8 mouse cellular contexts compared by ENCODE assay signal in genomic region chr13:113617338-113617890, GRCm38 (mm10). TPM values are rescaled to one million over a fixed set of nuclear protein-coding genes. Genes with fewer than 3 reads are reported as not detected.
DNase-seq lines count a peak whose midpoint lies in the region; ATAC-seq and TF ChIP-seq lines count a peak whose summit lies in the region.

No protein-coding gene starts in this region.

- no peaks in the 10 kb centered on the region for H3K27me3 ChIP-seq in lung, embryonic 14.5 days (ENCODE audit: insufficient read depth, low read length)
- no peaks in the 10 kb centered on the region for H3K27me3 ChIP-seq in heart, embryonic 11.5 days (ENCODE audit: control insufficient read depth, insufficient read depth, low read length)
- H3K27me3 ChIP-seq in limb, embryonic 13.5 days, result no peaks in the 10 kb centered on the region
- H3K27me3 ChIP-seq in neural tube, embryonic 13.5 days, result peaks cover 5% of the 10 kb centered on the region; the same call in 1 of the 2 replicates

- H3K9me3 ChIP-seq in lung, embryonic 14.5 days (ENCODE audit: low read depth, low read length), result no peaks in the 10 kb centered on the region
- no peaks in the 10 kb centered on the region for H3K9me3 ChIP-seq in heart, embryonic 11.5 days (replicated peaks; ENCODE audit: control insufficient read depth, low read length)
- H3K9me3 ChIP-seq in limb, embryonic 13.5 days, result no peaks in the 10 kb centered on the region
- no peaks in the 10 kb centered on the region for H3K9me3 ChIP-seq in neural tube, embryonic 13.5 days

- H3K27ac ChIP-seq in lung, embryonic 14.5 days (ENCODE audit: low read depth), result peak overlapping the region; percentile 88
- H3K27ac ChIP-seq in brown adipose tissue, adult 24 weeks (replicated peaks; ENCODE audit: low read depth, low read length), result peak overlapping the region; percentile 80
- H3K27ac ChIP-seq in heart, embryonic 11.5 days (ENCODE audit: low read depth, low read length), result peak overlapping the region; percentile 88
- H3K27ac ChIP-seq in limb, embryonic 13.5 days, result peak overlapping the region; percentile 94
- H3K27ac ChIP-seq in neural tube, embryonic 13.5 days (replicated peaks), result peak overlapping the region; percentile 95

- 7% methylated on average over 41 of the region's 49 CpGs for WGBS in lung, embryonic 14.5 days
- WGBS in heart, embryonic 11.5 days (ENCODE audit: insufficient replicate concordance), result 10% methylated on average over 48 of the region's 49 CpGs
- 7% methylated on average over 49 of the region's 49 CpGs for WGBS in limb, embryonic 13.5 days
- WGBS in neural tube, embryonic 13.5 days, result 11% methylated on average over 49 of the region's 49 CpGs

- no peak for TF ChIP-seq CTCF in lung, embryonic 14.5 days (IDR thresholded peaks at IDR 0.05; ENCODE audit: low read depth)

- peaks cover 40% of the 10 kb centered on the region for H3K4me1 ChIP-seq in lung, embryonic 14.5 days (ENCODE audit: insufficient read depth)
- peaks cover 20% of the 10 kb centered on the region for H3K4me1 ChIP-seq in brown adipose tissue, adult 24 weeks (ENCODE audit: control insufficient read depth, insufficient read depth, insufficient read length, low read length)
- H3K4me1 ChIP-seq in heart, embryonic 11.5 days (ENCODE audit: control insufficient read depth, insufficient read depth, low read length), result peaks cover 34% of the 10 kb centered on the region
- H3K4me1 ChIP-seq in limb, embryonic 13.5 days, result peaks cover 60% of the 10 kb centered on the region
- H3K4me1 ChIP-seq in neural tube, embryonic 13.5 days (replicated peaks), result peaks cover 53% of the 10 kb centered on the region

- peak; percentile 42 for DNase-seq in lung, embryonic 14.5 days
- DNase-seq in lung, postnatal 36 days, result no peak
- DNase-seq in urinary bladder, adult 18-20 months (ENCODE audit: low spot score in 2 of 2), result no peak

- H3K4me3 ChIP-seq in lung, embryonic 14.5 days (ENCODE audit: low read depth, low read length), result peak overlapping the region; percentile 81
- peak overlapping the region; percentile 97 for H3K4me3 ChIP-seq in brown adipose tissue, adult 24 weeks (ENCODE audit: insufficient read depth, low read depth, low read length)
- peak overlapping the region; percentile 87 for H3K4me3 ChIP-seq in heart, embryonic 11.5 days (ENCODE audit: low read depth, low read length)
- H3K4me3 ChIP-seq in limb, embryonic 13.5 days, result peak overlapping the region; percentile 88
- H3K4me3 ChIP-seq in neural tube, embryonic 13.5 days, result peak overlapping the region; percentile 88

- H3K36me3 ChIP-seq in lung, embryonic 14.5 days (ENCODE audit: insufficient read depth), result 0 out of 2 replicates have a peak, but pooled peaks cover 6% of the 10 kb centered on the region
- H3K36me3 ChIP-seq in heart, embryonic 11.5 days (ENCODE audit: control insufficient read depth, insufficient read depth, low read length), result no peaks in the 10 kb centered on the region
- peaks cover 9% of the 10 kb centered on the region; the same call in 1 of the 2 replicates for H3K36me3 ChIP-seq in limb, embryonic 13.5 days
- no peaks in the 10 kb centered on the region for H3K36me3 ChIP-seq in neural tube, embryonic 13.5 days

- ATAC-seq in lung, embryonic 14.5 days (ENCODE audit: insufficient read depth), result no peak
- no peak for ATAC-seq in heart, embryonic 11.5 days (replicated peaks; ENCODE audit: insufficient number of reproducible peaks, low FRiP score, low TSS enrichment)
- no peak for ATAC-seq in limb, embryonic 13.5 days (ENCODE audit: low FRiP score, low read depth)
- ATAC-seq in neural tube, embryonic 13.5 days (ENCODE audit: low read depth), result peak; percentile 4; the same call in 1 of the 2 replicates
- no peak for ATAC-seq in granulocyte monocyte progenitor cell, adult 5-6 weeks (replicated peaks; ENCODE audit: poor library complexity, severe bottlenecking)

- peak overlapping the region; percentile 91 for H3K9ac ChIP-seq in lung, embryonic 14.5 days
- peak overlapping the region; percentile 94 for H3K9ac ChIP-seq in heart, embryonic 11.5 days (ENCODE audit: low read depth, low read length)
- H3K9ac ChIP-seq in limb, embryonic 13.5 days, result peak overlapping the region; percentile 96
- peak overlapping the region; percentile 94 for H3K9ac ChIP-seq in neural tube, embryonic 13.5 days

- H3K4me2 ChIP-seq in lung, embryonic 14.5 days, result peak overlapping the region; percentile 94
- peak overlapping the region; percentile 92 for H3K4me2 ChIP-seq in heart, embryonic 11.5 days
- H3K4me2 ChIP-seq in limb, embryonic 13.5 days (replicated peaks), result peak overlapping the region; percentile 97
- H3K4me2 ChIP-seq in neural tube, embryonic 13.5 days, result peak overlapping the region; percentile 85

RNA-seq across cellular contexts. Expression of gene Snx18, which starts 0.9 kb away (rescaled TPM):
- 29.9 and 30.2 TPM in 2 replicates for polyA plus RNA-seq in lung, embryonic 14.5 days (2014; fragmentation: Nextera tagmentation; extraction: Ambion mirVana)
- polyA plus RNA-seq in brown adipose tissue, adult 24 weeks (2012; ENCODE audit: insufficient read depth, insufficient read length, missing spikeins), result 13.1 and 14.5 TPM in 2 replicates
- 21.6 and 23.1 TPM in 2 replicates for polyA plus RNA-seq in heart, embryonic 11.5 days (2014; fragmentation: Nextera tagmentation; extraction: Ambion mirVana)
- polyA plus RNA-seq in limb, embryonic 13.5 days (2015; fragmentation: Nextera tagmentation; extraction: Ambion mirVana), result 23.2 and 23.5 TPM in 2 replicates
- 19.2 and 19.4 TPM in 2 replicates for polyA plus RNA-seq in neural tube, embryonic 13.5 days (2015; fragmentation: Nextera tagmentation; extraction: Ambion mirVana)
- 25.5 and 39.0 TPM in 2 replicates for total RNA-seq in granulocyte monocyte progenitor cell, adult 5-6 weeks (2014; fragmentation: Nextera tagmentation)
- total RNA-seq in granulocyte monocyte progenitor cell, adult 5-6 weeks (2017), result 46.2 and 47.1 TPM in 2 replicates

RNA-seq across cellular contexts. Expression of gene Hspb3, which starts 46.1 kb away (rescaled TPM):
- 1.3 TPM in 1 of 2 replicates, not detected in the other for polyA plus RNA-seq in lung, embryonic 14.5 days (2014; fragmentation: Nextera tagmentation; extraction: Ambion mirVana)
- not detected in 2 replicates for polyA plus RNA-seq in brown adipose tissue, adult 24 weeks (2012; ENCODE audit: insufficient read depth, insufficient read length, missing spikeins)
- polyA plus RNA-seq in heart, embryonic 11.5 days (2014; fragmentation: Nextera tagmentation; extraction: Ambion mirVana), result 71.8 and 75.2 TPM in 2 replicates
- polyA plus RNA-seq in limb, embryonic 13.5 days (2015; fragmentation: Nextera tagmentation; extraction: Ambion mirVana), result 10.9 TPM in 2 replicates
- 1.0 and 2.7 TPM in 2 replicates for polyA plus RNA-seq in neural tube, embryonic 13.5 days (2015; fragmentation: Nextera tagmentation; extraction: Ambion mirVana)
- total RNA-seq in granulocyte monocyte progenitor cell, adult 5-6 weeks (2014; fragmentation: Nextera tagmentation), result not detected in 2 replicates
- total RNA-seq in granulocyte monocyte progenitor cell, adult 5-6 weeks (2017), result not detected in 2 replicates
